Mouse (Mus musculus) MEL (cell line): Measurements from ENCODE around the gene Ppp2r5b. TPM values are rescaled to one million over a fixed set of nuclear protein-coding genes. Genes with fewer than 3 reads are reported as not detected.

ENCODE experiments used
- DNase-seq: peaks from one replicate; pipeline ENCODE4 v3.0.0; 2011; ENCODE audit warnings: low read depth, low spot score
- H3K27ac ChIP-seq: 2 replicates; pipeline ENCODE4 v1.5.1; 2012; ENCODE audit warnings: low read depth, mild to moderate bottlenecking, control low read depth, low read length, moderate library complexity; ENCODE audit not compliant: control insufficient read depth
- H3K27me3 ChIP-seq, 2 experiments: fragments of 150-350 bp in 1 of 2; sonication (generic) in 1 of 2; 2 replicates each; pipeline ENCODE4 v1.6.1; 2012; ENCODE audit warnings: low read length in 2 of 2, mild to moderate bottlenecking in 2 of 2, improper control_type of control experiment in 1 of 2, moderate library complexity in 1 of 2; ENCODE audit not compliant: insufficient read depth in 2 of 2, control insufficient read depth in 1 of 2
- H3K36me3 ChIP-seq, 2 experiments: 2 replicates each; pipeline ENCODE4 v1.6.1; 2012 to 2014; ENCODE audit warnings: low read length in 2 of 2, improper control_type of control experiment in 1 of 2, inconsistent platforms in 1 of 2, mild to moderate bottlenecking in 1 of 2; ENCODE audit not compliant: insufficient read depth in 2 of 2, control insufficient read depth in 1 of 2
- H3K4me1 ChIP-seq, 2 experiments: fragments of 150-350 bp in 1 of 2; sonication (generic) in 1 of 2; 2 replicates each; pipeline ENCODE4 v1.6.1; 2012; ENCODE audit warnings: low read length in 2 of 2, improper control_type of control experiment in 1 of 2, mild to moderate bottlenecking in 1 of 2; ENCODE audit not compliant: insufficient read depth in 2 of 2, control insufficient read depth in 1 of 2
- H3K4me3 ChIP-seq, 2 experiments: fragments of 150-350 bp in 1 of 2; sonication (generic) in 1 of 2; 2 replicates each; pipeline ENCODE4 v1.5.1; 2012; ENCODE audit warnings: low read depth in 2 of 2, low read length in 2 of 2, mild to moderate bottlenecking in 2 of 2, moderate library complexity in 2 of 2, control low read depth in 1 of 2, improper control_type of control experiment in 1 of 2; ENCODE audit not compliant: control insufficient read depth in 1 of 2, insufficient read depth in 1 of 2
- H3K79me2 ChIP-seq: 2 replicates; pipeline ENCODE4 v1.6.1; 2012; ENCODE audit warnings: mild to moderate bottlenecking, low read length, moderate library complexity; ENCODE audit not compliant: control insufficient read depth, poor library complexity, insufficient read depth
- H3K9ac ChIP-seq: 2 replicates; pipeline ENCODE4 v1.6.1; 2012; ENCODE audit warnings: low read depth, mild to moderate bottlenecking, control low read depth, low read length, moderate library complexity; ENCODE audit not compliant: control insufficient read depth, poor library complexity, severe bottlenecking
- H3K9me3 ChIP-seq: fragments of 150-350 bp; sonication (generic); replicated peaks from 2 replicates; pipeline ENCODE4 v1.6.1; 2012; ENCODE audit warnings: mild to moderate bottlenecking, low read length, improper control_type of control experiment, moderate library complexity; ENCODE audit not compliant: insufficient read depth
- CTCF ChIP-seq, 3 experiments: IDR thresholded peaks in 2 of 3; conservative IDR thresholded peaks in 1 of 3; 2 replicates each; pipeline ENCODE4 v1.5.1; 2011 to 2012; ENCODE audit warnings: low read length in 3 of 3, low read depth in 2 of 3, mild to moderate bottlenecking in 2 of 3, improper control_type of control experiment in 1 of 3, inconsistent platforms in 1 of 3, mixed read lengths in 1 of 3, moderate library complexity in 1 of 3; ENCODE audit not compliant: control insufficient read depth in 1 of 3, insufficient read depth in 1 of 3, poor library complexity in 1 of 3, severe bottlenecking in 1 of 3
- E2F4 ChIP-seq: IDR thresholded peaks from 2 replicates; pipeline ENCODE4 v1.6.1; 2011; ENCODE audit warnings: low read depth, low read length, improper control_type of control experiment, borderline replicate concordance
- ELF1 ChIP-seq: IDR thresholded peaks from 2 replicates; pipeline ENCODE4 v1.6.1; 2014; ENCODE audit warnings: low read depth, mild to moderate bottlenecking, inconsistent platforms, low read length, improper control_type of control experiment, moderate library complexity
- GABPA ChIP-seq: IDR thresholded peaks from 2 replicates; pipeline ENCODE4 v1.6.1; 2012; ENCODE audit warnings: low read depth, mild to moderate bottlenecking, inconsistent platforms, low read length, improper control_type of control experiment, moderate library complexity
- GATA1 ChIP-seq: IDR thresholded peaks from 2 replicates; pipeline ENCODE4 v1.6.1; 2011; ENCODE audit warnings: low read depth, low read length, improper control_type of control experiment
- KAT2A ChIP-seq: conservative IDR thresholded peaks from 2 replicates; pipeline ENCODE4 v1.6.1; 2012; ENCODE audit warnings: low read depth, low read length, improper control_type of control experiment, inconsistent platforms
- MAFK ChIP-seq: IDR thresholded peaks from 2 replicates; pipeline ENCODE4 v1.6.1; 2011; ENCODE audit warnings: low read depth, mild to moderate bottlenecking, low read length, improper control_type of control experiment, borderline replicate concordance
- MAZ ChIP-seq: IDR thresholded peaks from 2 replicates; pipeline ENCODE4 v1.6.1; 2012; ENCODE audit warnings: low read depth, mild to moderate bottlenecking, inconsistent platforms, low read length, improper control_type of control experiment
- MEF2A ChIP-seq: IDR thresholded peaks from 2 replicates; pipeline ENCODE4 v1.6.1; 2014; ENCODE audit warnings: low read depth, mild to moderate bottlenecking, inconsistent platforms, low read length, improper control_type of control experiment; ENCODE audit not compliant: poor library complexity, insufficient replicate concordance, severe bottlenecking; ENCODE audit errors: extremely low read depth
- MXI1 ChIP-seq: IDR thresholded peaks from 2 replicates; pipeline ENCODE4 v1.6.1; 2011; ENCODE audit warnings: mild to moderate bottlenecking, low read depth, low read length, improper control_type of control experiment
- MYB ChIP-seq: IDR thresholded peaks from 2 replicates; pipeline ENCODE4 v1.6.1; 2011; ENCODE audit warnings: mild to moderate bottlenecking, low read depth, low read length, improper control_type of control experiment
- POLR2AphosphoS5 ChIP-seq: IDR thresholded peaks from 2 replicates; pipeline ENCODE4 v1.6.1; 2012; ENCODE audit warnings: low read depth, borderline replicate concordance, mild to moderate bottlenecking, inconsistent platforms, low read length, moderate library complexity, mixed read lengths
- RAD21 ChIP-seq: IDR thresholded peaks from 2 replicates; pipeline ENCODE4 v1.6.1; 2011; ENCODE audit warnings: mild to moderate bottlenecking, low read depth, low read length, improper control_type of control experiment
- RCOR1 ChIP-seq: IDR thresholded peaks from 2 replicates; pipeline ENCODE4 v1.6.1; 2012; ENCODE audit warnings: low read depth, mild to moderate bottlenecking, inconsistent platforms, low read length, improper control_type of control experiment
- SIN3A ChIP-seq: IDR thresholded peaks from 2 replicates; pipeline ENCODE4 v1.6.1; 2012; ENCODE audit warnings: low read length, improper control_type of control experiment, inconsistent platforms
- SMC3 ChIP-seq: IDR thresholded peaks from 2 replicates; pipeline ENCODE4 v1.6.1; 2011; ENCODE audit warnings: low read depth, low read length, improper control_type of control experiment
- TAL1 ChIP-seq: IDR thresholded peaks from 2 replicates; pipeline ENCODE4 v1.6.1; 2012; ENCODE audit warnings: mild to moderate bottlenecking, inconsistent platforms, low read length, moderate library complexity, mixed read lengths
- TBP ChIP-seq: IDR thresholded peaks from 2 replicates; pipeline ENCODE4 v1.8.0; 2011; ENCODE audit warnings: low read depth, low read length, improper control_type of control experiment
- TCF12 ChIP-seq: IDR thresholded peaks from 2 replicates; pipeline ENCODE4 v1.6.1; 2014; ENCODE audit warnings: low read depth, mild to moderate bottlenecking, inconsistent platforms, low read length, improper control_type of control experiment, moderate library complexity
- USF1 ChIP-seq: IDR thresholded peaks from 2 replicates; pipeline ENCODE4 v1.6.1; 2014; ENCODE audit warnings: low read depth, mild to moderate bottlenecking, inconsistent platforms, low read length, improper control_type of control experiment, moderate library complexity
- USF2 ChIP-seq, 2 experiments: IDR thresholded peaks; 2 replicates each; pipeline ENCODE4 v1.6.1; 2011 to 2012; ENCODE audit warnings: improper control_type of control experiment in 2 of 2, low read length in 2 of 2, borderline replicate concordance in 1 of 2, inconsistent platforms in 1 of 2, low read depth in 1 of 2, mild to moderate bottlenecking in 1 of 2; ENCODE audit not compliant: insufficient read depth in 1 of 2
- ZC3H11A ChIP-seq: IDR thresholded peaks from 2 replicates; pipeline ENCODE4 v1.6.1; 2012; ENCODE audit warnings: low read depth, mild to moderate bottlenecking, inconsistent platforms, low read length, improper control_type of control experiment
- ZKSCAN1 ChIP-seq: IDR thresholded peaks from 2 replicates; pipeline ENCODE4 v1.6.1; 2012; ENCODE audit warnings: low read depth, mild to moderate bottlenecking, inconsistent platforms, low read length, improper control_type of control experiment, moderate library complexity
- ZMIZ1 ChIP-seq: IDR thresholded peaks from 2 replicates; pipeline ENCODE4 v1.6.1; 2012; ENCODE audit warnings: low read depth, mild to moderate bottlenecking, inconsistent platforms, low read length, improper control_type of control experiment, moderate library complexity
- ZNF384 ChIP-seq: IDR thresholded peaks from 2 replicates; pipeline ENCODE4 v1.6.1; 2012; ENCODE audit warnings: low read depth, mild to moderate bottlenecking, inconsistent platforms, low read length, improper control_type of control experiment
- polyA plus RNA-seq, 2 experiments: library from polyadenylated mRNA; stranded (reverse) in 1 of 2; unstranded in 1 of 2; fragments of >175 nt in 1 of 2; fragments of >200 nt in 1 of 2; gene quantifications; 2 replicates each; pipeline versions ENCODE4 v1.2.1 to v1.2.4; 2012; ENCODE audit warnings: low replicate concordance in 2 of 2, low read depth in 1 of 2; ENCODE audit not compliant: insufficient read length in 2 of 2, insufficient read depth in 1 of 2, missing spikeins in 1 of 2
- total RNA-seq: library from RNA; depleted of rRNA; stranded (reverse); fragments of 300-350 nt; gene quantifications from 2 replicates; pipeline ENCODE4 v1.2.3, GENCODE M21; 2012

The Ppp2r5b gene
- total and polyA plus RNA-seq, 3 experiments: 14.7 to 15.6 TPM; not detected in 1

- DNase-seq: no peak
- peaks cover 0 to 2% of the 10 kb centered on the region in 2 experiments; a peak in 2 of 4 replicates for H3K36me3 ChIP-seq
- no peak overlapping the region for H3K9ac ChIP-seq
- no peaks in the 10 kb centered on the region for H3K79me2 ChIP-seq
- no peaks in the 10 kb centered on the region; a peak in 1 of 4 replicates for H3K4me1 ChIP-seq
- no peaks in the 10 kb centered on the region for H3K27me3 ChIP-seq
- no peak for TF ChIP-seq USF1
- TF ChIP-seq MEF2A: no peak
- TF ChIP-seq MAFK: no peak
- TF ChIP-seq RCOR1: no peak
- no peak for TF ChIP-seq CTCF (IDR thresholded peaks at IDR 0.05 in 2 of 3, conservative IDR thresholded peaks at IDR 0.05 in 1 of 3; ENCODE audit: control insufficient read depth in 1 of 3, insufficient read depth in 1 of 3, low read depth in 2 of 3, low read length in 3 of 3, poor library complexity in 1 of 3, severe bottlenecking in 1 of 3)
- TF ChIP-seq SIN3A: no peak
- TF ChIP-seq TBP: no peak
- no peak for TF ChIP-seq MYB
- no peak for TF ChIP-seq ZC3H11A
- no peak for TF ChIP-seq TAL1
- TF ChIP-seq ELF1: no peak
- no peak for TF ChIP-seq E2F4
- TF ChIP-seq ZMIZ1: no peak
- TF ChIP-seq TCF12: no peak
- TF ChIP-seq ZNF384: no peak
- no peak for TF ChIP-seq SMC3
- TF ChIP-seq GATA1: no peak
- no peak for TF ChIP-seq USF2 (IDR thresholded peaks at IDR 0.05; ENCODE audit: borderline replicate concordance in 1 of 2, insufficient read depth in 1 of 2, low read depth in 1 of 2, low read length in 2 of 2)
- no peak overlapping the region for H3K27ac ChIP-seq
- no peak overlapping the region for H3K4me3 ChIP-seq
- H3K9me3 ChIP-seq: no peaks in the 10 kb centered on the region
These were observed 29.3 kb upstream of the Ppp2r5b start for GRCm38 (mm10) chr19:6264945-6265344.

- TF ChIP-seq USF1: no peak
- no peak for TF ChIP-seq E2F4
- no peak for TF ChIP-seq RCOR1
- TF ChIP-seq MAZ: no peak
- no peak for TF ChIP-seq MXI1
- no peak for TF ChIP-seq ZC3H11A
- TF ChIP-seq ZKSCAN1: no peak
- no peak for TF ChIP-seq MEF2A
- no peak for TF ChIP-seq GABPA
- TF ChIP-seq RAD21: no peak
- TF ChIP-seq TAL1: no peak
- no peak for TF ChIP-seq SIN3A
- TF ChIP-seq POLR2AphosphoS5: no peak
- TF ChIP-seq MYB: no peak
- TF ChIP-seq GATA1: no peak
- TF ChIP-seq KAT2A: no peak
- TF ChIP-seq, all 39 proteins: peak for 0
- Histone ChIP-seq H3K27ac (no peak overlapping the region), H3K4me1 (no peaks in the 10 kb centered on the region; a peak in 1 of 4 replicates), H3K79me2 (no peaks in the 10 kb centered on the region), H3K36me3 (peaks cover 0 to 2% of the 10 kb centered on the region in 2 experiments; a peak in 2 of 4 replicates), H3K4me3 (no peak overlapping the region), H3K27me3 (no peaks in the 10 kb centered on the region), H3K9me3 (no peaks in the 10 kb centered on the region), H3K9ac (no peak overlapping the region)
- no peak for DNase-seq
These were observed 28.5 kb upstream of the Ppp2r5b start for GRCm38 (mm10) chr19:6264200-6264599.
